Mouse (Mus musculus) G1E (cell line): ENCODE results near the gene Pik3cg. TPM values are rescaled to one million over a fixed set of nuclear protein-coding genes. Genes with fewer than 3 reads are reported as not detected.

Experiments
- ATAC-seq: 2 replicates; pipeline ENCODE4 v1.8.0; 2016; ENCODE audit warnings: mild to moderate bottlenecking; ENCODE audit not compliant: insufficient number of reproducible peaks, poor library complexity, low FRiP score, severe bottlenecking; ENCODE audit errors: extremely low read depth
- DNase-seq: peaks from one replicate; pipeline ENCODE4 v3.0.0; 2012; ENCODE audit warnings: low spot score
- H3K27me3 ChIP-seq: 2 replicates; pipeline ENCODE4 v1.6.1; 2012; ENCODE audit warnings: mild to moderate bottlenecking, low read length, inconsistent platforms; ENCODE audit not compliant: insufficient read depth
- H3K36me3 ChIP-seq: replicated peaks from 2 replicates; pipeline ENCODE3; 2012; ENCODE audit warnings: mild to moderate bottlenecking, inconsistent platforms
- H3K4me1 ChIP-seq: 2 replicates; pipeline ENCODE4 v1.6.1; 2012; ENCODE audit warnings: low read depth, low read length, inconsistent platforms, mixed read lengths; ENCODE audit not compliant: insufficient read depth
- H3K4me3 ChIP-seq: 2 replicates; pipeline ENCODE4 v1.5.1; 2012; ENCODE audit warnings: low read depth, mild to moderate bottlenecking, inconsistent platforms, low read length, moderate library complexity, mixed read lengths
- H3K9me3 ChIP-seq: replicated peaks from 2 replicates; pipeline ENCODE4 v1.6.1; 2012; ENCODE audit warnings: inconsistent platforms
- CTCF ChIP-seq: IDR thresholded peaks from 2 replicates; pipeline ENCODE4 v1.5.1; 2012; ENCODE audit warnings: low read depth, low read length, inconsistent platforms, mixed read lengths
- GATA1 ChIP-seq: IDR thresholded peaks from 2 replicates; pipeline ENCODE4 v1.6.1; 2012; ENCODE audit warnings: borderline replicate concordance, low read length, inconsistent platforms, mixed read lengths
- GATA2 ChIP-seq: IDR thresholded peaks from 2 replicates; pipeline ENCODE4 v1.6.1; 2012; ENCODE audit warnings: low read depth, low read length, inconsistent platforms, borderline replicate concordance
- POLR2AphosphoS5 ChIP-seq: IDR thresholded peaks from 2 replicates; pipeline ENCODE4 v1.6.1; 2012; ENCODE audit warnings: low read depth, low read length, inconsistent platforms; ENCODE audit not compliant: insufficient replicate concordance
- TAL1 ChIP-seq: conservative IDR thresholded peaks from 2 replicates; pipeline ENCODE4 v1.6.1; 2012; ENCODE audit warnings: low read depth, low read length, inconsistent platforms, mixed read lengths
- polyA plus RNA-seq: library from polyadenylated mRNA; stranded (reverse); fragments of >175 nt; gene quantifications from 2 replicates; pipeline ENCODE4 v1.2.3, GENCODE M21; 2012
- total RNA-seq, 2 experiments: library from RNA; stranded (forward) in 1 of 2; stranded (reverse) in 1 of 2; fragments of 200-1000 nt in 1 of 2; fragments of >200 nt in 1 of 2; fragmentation: Nextera tagmentation in 1 of 2; gene quantifications; 2 replicates each; pipeline ENCODE4 v1.2.3; 2014 to 2017

Pik3cg gene
- total and polyA plus RNA-seq, 3 experiments: 4.0 to 56.2 (median 42.4) TPM

- no peak for ATAC-seq
- Histone ChIP-seq H3K36me3 (no peaks in the 10 kb centered on the region), H3K9me3 (peaks cover 5% of the 10 kb centered on the region; the same call in 1 of the 2 replicates), H3K4me1 (peaks cover 7% of the 10 kb centered on the region; the same call in 1 of the 2 replicates), H3K27me3 (peaks cover 26% of the 10 kb centered on the region), H3K4me3 (no peak overlapping the region)
- no peak for DNase-seq
- no peak for TF ChIP-seq POLR2AphosphoS5
- TF ChIP-seq GATA2: no peak
- no peak for TF ChIP-seq CTCF
- no peak for TF ChIP-seq TAL1
- no peak for TF ChIP-seq GATA1
These were observed 29.4 kb upstream of the Pik3cg start for GRCm38 (mm10) chr12:32237839-32238238.

GRCm38 (mm10) chr12:32237139-32237538 lies 28.7 kb upstream of the Pik3cg start:
- Histone ChIP-seq H3K4me3 (no peak overlapping the region), H3K9me3 (no peaks in the 10 kb centered on the region), H3K4me1 (peaks cover 8% of the 10 kb centered on the region), H3K27me3 (peaks cover 32% of the 10 kb centered on the region), H3K36me3 (no peaks in the 10 kb centered on the region)
- DNase-seq (no peak), ATAC-seq (no peak)
- TF ChIP-seq GATA2 (no peak), GATA1 (no peak), TAL1 (no peak), POLR2AphosphoS5 (no peak), CTCF (no peak)

- Histone ChIP-seq H3K36me3 (no peaks in the 10 kb centered on the region), H3K27me3 (peaks cover 34% of the 10 kb centered on the region), H3K4me1 (peaks cover 10% of the 10 kb centered on the region), H3K9me3 (no peaks in the 10 kb centered on the region), H3K4me3 (no peak overlapping the region)
- no peak for TF ChIP-seq GATA2
- no peak for TF ChIP-seq TAL1
- TF ChIP-seq POLR2AphosphoS5: no peak
- TF ChIP-seq GATA1: no peak
- no peak for TF ChIP-seq CTCF
- no peak for DNase-seq
- ATAC-seq: no peak
These were observed 28.0 kb upstream of the Pik3cg start for GRCm38 (mm10) chr12:32236450-32236849.

GRCm38 (mm10) chr12:32233871-32234270 lies 25.4 kb upstream of the Pik3cg start:
- Histone ChIP-seq H3K4me1 (peaks cover 7% of the 10 kb centered on the region), H3K27me3 (peaks cover 30% of the 10 kb centered on the region), H3K9me3 (no peaks in the 10 kb centered on the region), H3K4me3 (no peak overlapping the region), H3K36me3 (no peaks in the 10 kb centered on the region)
- TF ChIP-seq GATA1 (no peak), POLR2AphosphoS5 (no peak), GATA2 (no peak), TAL1 (no peak), CTCF (no peak)
- DNase-seq (no peak), ATAC-seq (no peak)

GRCm38 (mm10) chr12:32231398-32231797 lies 22.9 kb upstream of the Pik3cg start:
- Histone ChIP-seq H3K4me3 (no peak overlapping the region), H3K36me3 (no peaks in the 10 kb centered on the region), H3K9me3 (no peaks in the 10 kb centered on the region), H3K27me3 (peaks cover 24% of the 10 kb centered on the region), H3K4me1 (peaks cover 7% of the 10 kb centered on the region)
- ATAC-seq (no peak), DNase-seq (no peak)
- TF ChIP-seq GATA2 (no peak), CTCF (no peak), TAL1 (no peak), POLR2AphosphoS5 (no peak), GATA1 (no peak)

- ATAC-seq (no peak), DNase-seq (no peak)
- Histone ChIP-seq H3K36me3 (no peaks in the 10 kb centered on the region), H3K27me3 (peaks cover 26% of the 10 kb centered on the region), H3K4me3 (no peak overlapping the region), H3K9me3 (no peaks in the 10 kb centered on the region), H3K4me1 (no peaks in the 10 kb centered on the region; the same call in 1 of the 2 replicates)
- TF ChIP-seq TAL1 (no peak), GATA2 (no peak), CTCF (no peak), GATA1 (no peak)
These were observed 15.2 kb upstream of the Pik3cg start for GRCm38 (mm10) chr12:32223629-32224028.

- Histone ChIP-seq H3K36me3 (no peaks in the 10 kb centered on the region), H3K4me3 (no peak overlapping the region), H3K27me3 (peaks cover 26% of the 10 kb centered on the region), H3K4me1 (no peaks in the 10 kb centered on the region; the same call in 1 of the 2 replicates), H3K9me3 (no peaks in the 10 kb centered on the region)
- DNase-seq (no peak), ATAC-seq (no peak)
- TF ChIP-seq GATA2 (no peak), POLR2AphosphoS5 (no peak), GATA1 (no peak), CTCF (no peak), TAL1 (no peak)
These were observed 14.4 kb upstream of the Pik3cg start for GRCm38 (mm10) chr12:32222758-32223385.
